Mouse (Mus musculus) cerebellum, adult 9-11 months (tissue): ENCODE measurements around the gene Arglu1.

ENCODE experiments used
- DNase-seq: peaks from one replicate; pipeline ENCODE4 v3.0.0; 2022

Gene Arglu1

DNA sequence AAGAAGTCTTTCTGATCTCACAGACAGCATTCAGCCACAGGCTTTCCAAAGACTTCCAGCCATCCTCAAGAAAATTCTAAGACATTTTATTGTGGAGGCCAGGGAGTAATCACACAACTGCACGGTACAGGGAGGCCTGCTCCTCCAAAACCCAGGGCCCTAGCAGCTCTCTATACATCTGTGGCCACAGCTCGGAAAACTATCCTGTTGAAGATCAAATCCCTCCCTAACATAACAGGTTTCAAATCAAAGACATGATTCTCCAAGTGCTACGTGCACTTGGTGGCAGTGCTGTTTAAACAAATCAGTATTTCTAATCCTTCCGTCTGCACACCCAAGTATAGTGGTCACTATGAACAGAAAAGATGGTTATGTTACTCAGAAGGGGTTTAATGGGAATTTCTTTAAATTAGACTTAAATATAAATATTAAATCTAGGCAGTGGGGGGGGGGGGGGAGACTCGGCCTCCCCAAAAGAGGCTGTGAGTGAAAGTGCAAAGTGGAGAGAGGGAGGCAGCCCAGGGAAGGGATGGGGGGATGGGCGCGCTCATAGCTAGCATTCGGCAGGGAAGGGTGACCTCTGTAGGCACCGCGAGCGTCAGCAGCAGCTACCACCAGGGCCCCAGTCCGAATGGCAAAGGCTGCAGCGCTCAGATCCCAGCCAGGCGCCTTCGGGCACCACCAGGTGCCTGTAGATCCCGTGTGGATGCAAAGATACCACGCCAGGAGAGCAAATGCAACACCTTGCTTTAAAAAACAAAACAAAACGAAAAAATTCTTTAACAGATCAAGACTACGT is 31.7 kb downstream of the Arglu1 start:
- DNase-seq: peak; percentile 53

DNA sequence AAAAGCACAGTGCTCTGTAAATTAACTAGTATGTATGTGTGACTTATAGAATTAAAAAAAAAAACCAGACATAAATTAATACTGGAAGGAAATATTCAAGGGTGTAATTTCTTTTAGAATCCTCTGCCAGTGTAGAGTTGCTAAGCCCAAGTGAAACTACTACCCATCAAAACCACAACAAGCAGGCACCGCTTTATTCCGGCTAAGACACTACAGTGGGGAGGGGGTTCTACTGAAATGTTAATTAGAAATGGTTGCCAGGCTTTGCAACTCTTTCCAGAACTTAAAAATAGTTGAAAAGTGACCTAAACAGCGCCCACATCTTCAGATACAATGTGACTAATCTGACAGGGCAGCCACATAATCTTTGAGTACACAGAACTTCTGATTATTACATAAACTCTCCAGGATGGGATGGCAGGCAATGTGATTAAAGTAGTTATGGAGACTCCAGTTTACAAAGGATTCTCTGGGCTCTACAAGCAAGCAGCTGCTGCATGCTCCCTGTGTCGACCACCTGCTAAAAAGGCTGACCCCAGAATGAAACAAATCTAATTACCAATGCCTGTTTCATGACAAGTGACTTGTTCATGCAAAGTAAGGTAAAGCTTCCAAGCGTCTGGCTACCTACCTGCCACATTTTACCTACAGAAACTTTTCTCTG is 32.5 kb downstream of the Arglu1 start:
- no peak for DNase-seq

DNA sequence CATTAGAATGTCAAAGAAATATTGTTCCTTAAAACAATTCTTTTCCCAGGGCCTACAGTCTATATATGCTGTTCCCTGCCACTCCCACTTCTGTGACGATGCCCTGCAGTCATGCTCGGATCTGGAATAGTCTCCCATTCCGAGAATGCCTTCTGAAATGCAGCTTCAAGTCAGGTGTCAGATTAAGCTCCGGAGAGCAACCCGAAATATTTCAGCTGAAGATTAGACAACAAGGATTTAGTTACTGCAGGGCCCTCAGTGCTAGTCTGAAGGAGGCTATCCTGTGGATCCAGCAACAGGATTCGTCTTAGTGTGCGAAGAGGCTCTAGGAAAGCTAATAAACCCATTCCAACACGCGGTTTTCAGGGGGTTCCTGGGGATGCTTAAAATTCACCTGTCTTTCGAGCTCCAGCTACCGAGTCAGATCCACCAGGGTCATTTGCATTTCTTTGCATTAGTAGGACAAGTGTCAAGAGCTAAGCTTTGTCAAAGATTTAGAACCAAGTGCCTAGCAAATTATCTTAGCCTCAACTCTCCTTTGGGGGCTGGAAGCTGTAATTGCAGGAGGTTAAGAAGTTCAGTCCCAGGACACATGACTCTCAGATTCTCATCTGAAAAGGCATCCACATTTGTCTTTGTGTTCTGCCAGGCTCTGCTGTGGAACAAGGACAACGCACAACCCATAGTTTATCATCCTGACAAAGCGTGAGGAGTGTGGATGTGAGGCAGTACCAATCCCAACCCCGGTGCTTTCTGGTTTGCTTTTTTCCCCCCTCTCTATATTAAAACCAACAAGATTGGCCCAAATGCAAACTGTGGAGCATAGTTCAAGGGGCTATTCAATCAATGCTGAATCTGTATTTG is 33.5 kb downstream of the Arglu1 start:
- no peak for DNase-seq

DNA sequence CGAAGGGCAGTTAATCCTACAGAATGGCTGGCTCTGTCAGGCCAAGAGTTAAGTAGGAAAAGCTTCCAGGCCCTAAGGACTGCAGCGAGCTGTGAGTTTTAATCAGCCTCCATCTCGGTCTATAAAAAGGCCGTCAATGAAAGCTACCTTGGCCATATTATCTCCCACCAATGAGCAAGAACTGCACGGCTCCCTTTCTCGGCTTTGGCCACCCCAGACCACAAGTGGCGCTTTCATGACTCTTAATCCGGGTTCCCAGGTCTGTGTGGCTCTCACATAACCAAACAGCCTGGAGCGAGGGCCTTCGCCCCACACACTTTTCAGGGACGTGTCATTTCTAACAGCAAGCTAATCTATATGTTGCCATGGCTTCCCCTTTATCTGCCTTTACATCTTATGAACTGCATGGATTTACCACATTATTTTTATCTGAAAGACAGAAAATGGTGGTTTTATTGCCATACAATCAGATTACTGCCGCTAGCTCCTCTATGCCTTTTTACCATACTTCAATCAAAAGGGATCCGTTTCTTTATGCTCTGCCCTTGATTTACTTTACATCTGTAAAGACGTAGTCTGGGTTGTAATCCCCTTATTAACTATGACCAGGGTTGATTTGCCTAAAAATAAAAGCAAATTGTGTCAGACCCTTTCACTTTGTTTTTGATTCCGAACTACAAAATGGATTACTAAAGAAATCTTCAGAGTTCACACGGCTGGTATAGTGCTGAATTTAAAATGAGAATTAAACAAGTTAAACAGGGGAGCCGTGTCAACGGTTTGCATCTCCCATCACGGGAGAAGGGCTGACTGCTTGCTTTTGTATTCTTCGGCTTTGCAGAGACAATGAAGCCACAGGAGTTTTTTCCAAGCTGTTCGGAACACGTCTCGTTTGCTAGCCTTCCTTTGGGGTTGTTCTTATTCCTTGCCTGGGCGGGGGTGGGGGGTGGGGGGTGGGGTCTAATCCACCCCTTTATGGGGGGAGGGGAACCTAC is 34.7 kb downstream of the Arglu1 start:
- no peak for DNase-seq

DNA sequence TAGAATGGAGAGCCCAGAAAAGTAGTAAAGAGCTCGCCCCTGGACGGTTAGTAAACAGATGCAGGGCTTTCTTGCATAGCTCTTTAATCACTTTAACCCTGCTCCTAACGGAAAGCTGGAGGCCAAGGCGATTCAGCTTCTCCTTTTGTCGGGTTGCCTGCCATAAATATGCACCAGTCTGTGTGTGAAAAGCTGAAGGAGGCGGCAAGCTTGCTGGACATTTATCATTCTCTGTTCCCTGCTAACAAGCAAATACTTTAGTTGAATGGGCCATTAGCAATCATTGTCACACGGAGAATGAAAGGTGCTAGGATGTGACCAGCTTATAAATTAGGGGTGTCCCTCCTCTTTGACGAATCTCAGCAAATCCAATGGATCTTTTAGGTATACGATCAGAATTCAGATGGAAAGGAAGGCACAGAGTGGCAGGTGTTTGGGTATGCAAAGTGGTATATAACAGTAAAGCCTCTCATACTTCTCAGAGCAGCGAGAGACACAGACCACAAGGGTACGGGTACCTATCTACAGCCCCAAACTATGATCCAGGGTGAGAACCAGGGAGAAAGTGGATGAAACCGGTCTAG is 36.3 kb downstream of the Arglu1 start:
- DNase-seq: no peak

DNA sequence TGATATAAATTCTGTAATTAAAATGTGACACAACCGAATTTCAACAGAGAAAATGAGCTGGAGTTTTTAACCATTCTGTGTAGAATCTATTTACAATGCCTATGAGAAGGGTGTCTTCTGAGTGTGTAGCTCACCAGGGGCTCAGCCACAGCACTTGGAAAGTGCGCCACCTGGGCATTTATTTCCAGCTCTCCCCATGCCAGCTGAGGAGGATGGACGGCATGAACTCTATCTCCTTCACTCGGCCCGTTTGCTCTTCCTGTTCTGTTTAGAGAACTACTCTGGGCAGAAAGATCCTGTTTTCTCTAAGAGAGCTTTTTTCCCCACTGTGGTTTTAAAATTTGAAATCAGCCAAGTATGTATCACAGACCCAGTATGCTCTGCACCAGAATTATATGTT is 37.0 kb downstream of the Arglu1 start:
- no peak for DNase-seq

DNA sequence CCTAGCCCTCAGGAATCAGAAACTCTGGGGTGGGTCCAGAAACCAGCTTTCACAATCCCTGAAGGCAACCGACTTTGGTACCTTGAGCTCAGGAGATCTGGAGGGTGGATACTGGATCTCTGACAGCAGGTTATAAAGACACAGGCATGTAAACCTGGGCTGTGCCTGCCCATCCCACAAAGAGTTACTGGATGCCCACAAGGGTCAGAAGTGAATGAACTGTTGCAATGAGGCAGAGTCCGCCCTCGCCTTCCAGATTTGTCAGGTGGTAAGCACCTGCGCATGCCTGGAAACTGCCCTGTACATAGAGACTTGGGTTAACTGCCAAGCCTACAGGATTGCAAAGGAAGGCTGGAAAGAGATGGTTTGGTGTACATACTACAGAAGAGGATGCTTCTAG is 37.9 kb downstream of the Arglu1 start:
- DNase-seq: no peak

DNA sequence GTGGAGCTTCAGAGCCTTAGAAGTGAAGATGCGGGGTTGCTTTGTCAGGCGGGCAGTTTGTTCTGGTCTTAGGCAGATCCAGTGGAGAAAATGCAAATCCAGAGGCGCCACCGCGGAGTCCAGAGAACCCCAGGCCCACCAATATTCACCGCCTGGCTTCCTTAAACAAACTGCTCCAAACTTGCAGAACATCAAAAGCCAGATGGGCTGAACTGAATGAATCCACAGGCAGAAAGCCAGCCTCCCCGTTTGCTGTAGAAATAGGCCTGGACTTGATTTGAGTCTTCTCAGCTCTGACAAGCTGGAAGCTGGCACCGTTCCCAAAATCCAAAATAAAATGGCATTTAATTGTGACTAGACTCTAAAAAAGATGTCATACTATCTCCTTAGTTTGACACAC is 40.4 kb downstream of the Arglu1 start:
- DNase-seq: peak; percentile 27

DNA sequence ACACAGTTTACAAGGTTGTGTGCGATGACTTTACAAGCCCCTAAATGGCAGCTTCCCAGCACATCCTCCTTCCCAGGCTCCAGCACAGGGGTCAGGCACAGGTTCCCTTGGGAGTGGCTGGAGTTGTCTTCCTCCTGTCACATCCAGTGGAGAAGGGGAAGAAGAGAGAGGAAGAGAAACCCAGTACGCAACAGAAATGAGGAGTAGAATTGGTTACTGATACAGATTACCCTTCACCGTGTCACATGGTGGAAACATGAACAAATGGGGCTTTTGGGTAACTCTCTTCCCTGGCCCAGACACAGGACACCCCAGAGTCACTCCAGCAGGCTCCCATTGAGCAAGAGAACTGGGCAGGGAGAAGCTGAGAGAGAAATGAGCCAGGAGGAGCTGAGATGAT is 40.8 kb downstream of the Arglu1 start:
- DNase-seq: no peak

DNA sequence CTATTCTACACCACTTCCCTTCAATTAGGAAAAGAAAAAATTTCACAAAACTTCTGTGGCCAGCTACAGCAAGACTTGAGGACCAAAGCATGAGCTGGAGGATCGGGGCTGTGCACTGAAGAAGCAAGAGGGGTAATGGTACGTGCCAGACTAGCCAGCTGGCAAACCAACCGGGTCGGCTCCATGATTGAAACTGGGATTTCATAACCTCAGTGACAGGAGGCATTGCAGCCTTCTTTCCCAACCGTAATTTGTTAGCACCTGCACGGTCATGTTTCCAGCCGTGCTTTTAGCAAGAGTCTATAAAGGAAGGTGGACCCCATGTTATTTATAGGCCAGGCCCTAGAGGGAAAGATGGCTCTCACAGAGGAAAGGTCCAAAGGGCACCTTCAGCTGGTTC is 41.6 kb downstream of the Arglu1 start:
- DNase-seq: no peak

DNA sequence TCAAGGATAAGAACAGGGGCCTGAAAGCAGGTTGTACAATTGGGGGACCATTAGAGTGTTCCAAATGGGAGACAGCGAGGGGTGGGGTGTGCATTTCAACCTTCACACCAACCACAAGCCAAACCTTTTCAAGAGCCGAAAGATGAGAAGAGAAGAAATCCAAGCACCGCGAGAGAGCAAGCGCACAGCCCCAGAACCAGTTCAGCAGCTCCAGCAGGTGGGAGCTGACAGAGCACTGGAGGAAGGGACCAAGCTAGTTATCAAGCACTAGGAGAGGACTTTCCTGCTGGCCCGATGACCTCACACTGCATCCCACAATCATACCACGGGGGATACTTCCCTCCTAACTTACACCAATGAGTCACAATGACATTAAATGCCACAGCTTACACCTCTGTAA is 42.5 kb downstream of the Arglu1 start:
- DNase-seq: no peak

DNA sequence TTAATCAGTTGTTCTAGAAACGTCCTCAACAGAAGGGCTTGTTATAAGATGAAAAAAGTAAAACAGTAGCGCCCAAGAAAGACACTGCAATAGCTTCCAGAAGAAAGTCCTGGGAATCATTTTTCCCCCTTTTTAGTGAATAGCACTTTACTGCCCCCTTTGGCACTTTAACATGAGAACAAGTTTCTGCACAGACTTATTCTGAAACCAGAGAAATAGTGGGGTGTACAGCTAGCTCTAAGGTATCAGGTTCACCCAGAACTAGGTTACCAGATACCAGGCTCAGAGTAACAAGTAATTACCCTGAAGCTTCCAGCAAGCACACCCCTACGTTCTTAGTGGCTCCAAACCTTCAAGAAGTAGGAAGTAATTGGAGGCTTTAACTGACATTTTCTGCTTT is 43.0 kb downstream of the Arglu1 start:
- no peak for DNase-seq

DNA sequence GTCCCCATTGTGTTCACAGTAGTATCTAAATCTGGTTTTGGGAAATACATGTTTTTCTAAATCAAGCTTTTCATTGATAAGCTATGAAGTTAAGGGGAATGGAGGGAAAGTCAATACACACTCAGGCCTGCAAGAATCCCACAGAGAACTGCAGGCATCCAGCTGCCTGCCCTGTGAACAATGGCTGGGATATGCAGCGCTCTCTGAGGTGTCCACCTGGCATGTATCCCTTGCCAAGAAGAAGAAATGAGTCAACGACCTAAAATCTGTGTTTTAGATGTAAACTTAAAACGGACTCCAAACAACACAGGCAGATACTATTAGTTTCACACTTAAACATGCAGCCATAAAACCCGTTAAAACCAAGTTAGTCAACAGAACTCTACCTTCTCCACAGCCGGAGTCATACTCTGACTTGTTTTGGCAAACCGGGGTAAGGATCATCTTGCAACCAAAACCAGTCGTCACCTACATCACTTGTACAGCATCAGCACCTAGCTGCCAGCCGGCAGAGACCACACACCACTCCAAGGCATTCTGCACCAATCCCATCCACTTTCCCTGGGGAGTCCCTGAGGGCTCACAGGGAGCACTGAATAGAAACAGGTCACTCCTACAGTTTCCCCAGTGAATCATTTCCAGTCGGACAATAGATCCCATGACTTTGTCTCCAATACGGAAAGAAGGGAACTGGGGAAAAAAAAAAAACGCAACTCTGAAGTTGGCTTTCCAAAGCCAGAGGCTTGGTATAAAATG is 46.0 kb downstream of the Arglu1 start:
- DNase-seq: no peak

DNA sequence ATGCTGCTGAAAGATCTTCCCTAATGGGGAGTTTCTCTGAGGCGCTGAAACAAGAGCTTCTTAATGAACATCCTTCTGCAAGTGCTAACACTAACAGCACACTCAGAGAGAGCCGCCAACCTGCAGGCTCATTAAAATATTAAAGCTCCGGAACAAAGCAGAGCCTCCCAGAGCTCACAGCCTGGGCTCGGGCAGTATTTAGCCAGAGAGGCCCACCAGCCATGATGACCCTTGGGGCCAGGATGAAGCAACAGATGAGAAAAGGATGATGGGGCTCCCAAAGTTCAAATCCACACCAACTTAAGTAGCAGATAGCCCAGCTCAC is 50.1 kb downstream of the Arglu1 start:
- DNase-seq: no peak

DNA sequence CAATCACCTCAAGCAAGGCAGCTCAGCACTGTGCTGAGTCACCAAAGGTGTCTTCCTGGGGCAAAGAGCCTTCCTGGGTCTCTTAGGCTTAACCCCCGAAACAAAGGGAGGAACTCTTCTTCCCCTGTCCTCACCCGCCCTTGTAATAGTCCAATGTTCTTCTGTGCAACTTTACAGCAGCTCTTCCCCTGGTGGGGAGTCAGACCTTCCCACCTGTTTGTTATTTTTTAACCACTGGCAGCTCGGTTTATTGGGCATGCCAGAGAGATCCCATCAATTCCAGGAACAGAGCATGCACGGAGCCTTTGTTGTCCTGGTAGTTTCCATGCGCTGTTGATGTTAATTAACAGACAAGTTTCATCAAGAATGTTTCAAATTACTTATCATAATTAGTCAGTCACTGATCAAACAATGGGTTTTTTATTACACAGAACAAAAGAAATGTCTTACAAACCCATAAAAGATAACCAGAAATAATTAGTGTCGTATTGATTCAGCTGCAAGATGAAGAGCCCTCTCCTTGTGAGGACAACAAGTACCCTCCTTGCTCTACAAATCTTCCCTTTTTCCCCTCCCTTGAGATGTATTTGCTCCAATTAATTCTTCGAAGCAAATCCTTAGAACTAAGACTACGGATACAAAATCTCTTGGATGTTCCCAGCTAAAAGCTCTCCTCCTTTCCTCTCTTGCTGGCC is 50.6 kb downstream of the Arglu1 start:
- no peak for DNase-seq

DNA sequence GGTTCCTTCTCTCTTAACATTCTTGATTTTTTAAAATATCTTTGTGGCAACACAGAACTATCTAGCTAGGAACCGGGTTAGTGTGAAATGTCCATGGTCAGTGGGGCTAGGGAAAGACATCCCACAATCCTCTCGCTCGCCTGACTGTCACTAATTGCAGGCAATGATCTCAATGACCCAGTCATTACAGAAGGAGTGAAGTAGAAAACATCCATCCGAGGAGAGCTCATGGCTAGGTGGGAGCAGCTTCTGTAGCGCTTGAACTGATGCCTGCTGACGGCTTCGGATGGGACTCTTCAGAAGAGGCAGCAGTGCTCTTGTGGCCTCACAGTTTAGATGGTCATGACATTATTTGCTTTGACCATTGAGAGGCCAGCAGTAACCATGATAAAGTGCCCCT is 58.9 kb downstream of the Arglu1 start:
- no peak for DNase-seq

DNA sequence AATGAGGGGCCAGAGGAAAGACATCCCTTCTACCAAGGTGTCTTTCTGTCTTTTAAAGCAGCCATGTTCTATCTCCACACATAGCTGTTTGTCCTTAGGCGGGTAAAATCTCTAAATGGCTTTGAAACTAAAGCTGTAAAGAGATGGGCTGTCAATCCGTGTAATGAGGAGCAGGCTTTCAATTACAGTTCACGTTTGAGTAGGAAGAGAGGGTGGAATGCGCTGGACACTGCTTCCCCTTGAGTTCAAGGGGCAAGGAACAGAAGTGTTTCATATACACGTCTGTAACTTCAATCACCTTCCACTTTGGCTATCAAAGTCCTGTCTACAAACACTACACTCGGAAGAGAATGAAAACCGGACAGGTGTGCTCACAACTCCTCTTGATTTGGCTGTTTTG is 66.3 kb downstream of the Arglu1 start:
- no peak for DNase-seq

DNA sequence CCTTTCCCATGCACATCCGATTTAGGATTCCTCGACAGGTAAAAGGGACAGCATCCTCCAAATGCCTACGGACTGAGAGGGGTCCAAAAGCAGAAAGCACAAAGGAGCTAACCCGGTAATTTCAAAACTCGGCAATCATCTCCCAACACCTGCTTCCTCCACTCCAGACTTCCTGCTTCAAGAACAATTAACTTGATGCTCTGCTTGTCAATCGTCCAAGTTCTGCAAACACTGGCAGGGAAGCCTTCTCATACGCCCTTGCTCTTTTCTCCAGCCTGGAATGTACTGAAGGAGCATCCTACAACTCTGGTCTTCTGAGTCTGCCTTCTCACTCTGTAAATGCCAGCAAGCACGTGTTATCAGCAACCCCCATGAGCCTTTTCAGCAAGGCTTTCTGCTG is 66.8 kb downstream of the Arglu1 start:
- no peak for DNase-seq

DNA sequence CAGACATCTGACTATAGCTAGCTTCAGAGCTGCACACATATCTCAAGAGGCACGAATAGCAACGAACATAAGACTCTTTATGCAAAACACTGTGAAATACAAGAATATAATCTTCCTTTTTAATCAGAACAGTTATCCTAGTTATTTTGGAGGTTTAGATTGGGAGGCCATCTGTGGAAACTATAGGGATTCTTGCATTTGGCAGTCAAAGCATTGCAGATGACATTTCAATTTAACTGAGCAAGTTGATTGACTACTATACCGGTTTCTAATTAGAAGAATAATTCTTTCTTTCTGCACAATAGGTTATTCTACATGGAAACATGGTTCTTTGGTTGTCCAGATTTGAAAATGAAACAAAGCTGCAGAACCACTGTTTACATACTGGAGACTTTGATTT is 67.8 kb downstream of the Arglu1 start:
- no peak for DNase-seq

DNA sequence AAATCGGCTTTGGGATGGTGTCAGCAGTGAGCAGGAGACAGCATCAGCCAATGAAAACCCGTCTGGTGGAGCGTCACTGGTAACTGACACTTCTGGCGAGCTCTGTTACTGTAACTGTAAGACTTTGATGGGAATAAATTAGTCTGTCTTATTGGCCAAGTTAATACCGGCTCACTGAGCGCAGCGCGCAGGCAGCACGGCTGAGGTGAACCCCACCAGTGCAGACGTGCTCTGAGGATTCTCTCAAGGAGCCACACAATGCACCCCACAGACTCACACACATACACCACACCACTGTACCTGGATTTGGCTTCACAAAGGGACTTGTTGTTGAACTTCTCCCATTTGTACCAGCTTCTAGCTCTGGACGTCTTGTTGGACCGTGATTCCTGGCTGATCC is 68.3 kb downstream of the Arglu1 start:
- DNase-seq: no peak
